Mouse (Mus musculus) kidney, adult 2 months (tissue): ENCODE data around the gene Lrrc8c.

Source experiments
- CTCF ChIP-seq: fragments of 200-500 bp; conservative IDR thresholded peaks from 2 replicates; pipeline ENCODE4 v1.5.1; 2011; ENCODE audit warnings: low read depth, mild to moderate bottlenecking, control low read depth, low read length, moderate library complexity, mixed read lengths; ENCODE audit not compliant: insufficient read depth, insufficient read length
- POLR2A ChIP-seq: fragments of 200-500 bp; IDR thresholded peaks from one replicate; pipeline ENCODE4 v1.6.1; 2011; ENCODE audit warnings: low read depth, low read length, control low read depth

DNA sequence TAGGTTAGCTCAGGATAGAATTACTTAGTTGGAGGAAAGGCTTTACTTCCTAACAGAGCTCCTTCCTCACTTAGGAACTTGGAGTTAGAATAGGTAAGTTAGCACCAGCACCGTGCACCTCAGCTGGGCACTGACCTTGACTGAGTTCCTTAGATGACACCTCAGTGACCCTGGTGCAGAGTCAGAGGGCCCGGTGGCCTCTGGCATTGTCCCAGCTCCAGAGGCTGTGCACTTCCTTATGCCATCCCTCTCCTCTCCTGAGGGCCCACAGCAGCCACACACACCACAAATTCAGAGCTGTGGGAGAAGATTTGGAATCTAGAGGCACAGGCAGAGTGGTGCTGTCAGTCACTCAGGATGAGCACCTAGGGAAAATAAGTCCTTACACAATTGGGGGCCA, 35.6 kb upstream of the Lrrc8c start:
- TF ChIP-seq CTCF (no peak), POLR2A (no peak)
